Mouse (Mus musculus) adrenal gland (tissue): Measurements from ENCODE around the gene Dot1l.
"Not testable (repeated sequence)": the region's sequence is repeated elsewhere in the genome, so short reads cannot be mapped to it uniquely, and the experiment has no call there.

Source experiments
- intact Hi-C: fragments of 180-260 bp; cut with DNase I; formaldehyde crosslinking; loops from one replicate; pipeline ENCODE4 v1.15.1; 2025
- microRNA-seq, 2 experiments: library from miRNA; unstranded; fragments of <30 nt; microRNA quantifications; one replicate each; pipeline ENCODE4; 2019

Gene Dot1l

DNA sequence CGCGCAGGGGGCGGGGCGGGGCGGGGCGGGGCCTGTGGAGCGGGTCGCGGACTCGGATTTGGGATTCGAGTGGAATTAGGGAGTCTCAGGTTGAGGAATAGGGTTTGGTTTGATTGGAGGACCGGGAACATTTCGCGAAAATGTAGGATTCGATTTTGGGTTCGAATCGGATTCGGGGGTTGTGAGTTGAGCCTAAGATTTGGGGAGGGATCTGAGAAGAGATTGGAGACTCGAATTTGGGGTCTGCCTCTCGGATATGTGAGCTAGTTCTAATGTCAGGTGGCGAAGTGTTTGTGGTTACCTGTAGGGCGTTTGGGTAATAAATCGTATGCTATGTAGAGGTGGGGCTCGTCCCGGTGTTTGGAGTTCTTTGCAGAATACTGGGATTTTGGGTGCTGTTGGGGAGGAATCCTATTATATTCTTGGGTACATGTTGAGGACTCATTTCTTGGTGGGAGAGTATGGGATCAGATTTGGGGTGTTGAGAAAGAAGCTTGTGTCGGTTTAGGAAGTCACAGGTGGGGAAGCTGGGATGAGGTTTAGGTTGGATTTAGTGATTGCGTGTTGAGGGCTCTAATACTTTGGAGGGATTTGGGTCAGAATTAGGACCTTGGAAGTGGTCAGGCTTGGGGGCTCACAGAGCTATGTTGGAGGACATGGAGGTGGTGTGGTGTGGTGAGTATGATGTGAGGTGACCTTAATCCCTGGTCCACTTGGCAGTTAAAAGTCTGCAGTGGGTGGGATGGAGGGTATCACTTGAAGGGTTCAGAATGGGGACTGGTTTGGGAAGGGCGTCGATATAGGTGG lies 72.3 kb downstream of the Dot1l start:
- intact Hi-C loops: no loop called here

DNA sequence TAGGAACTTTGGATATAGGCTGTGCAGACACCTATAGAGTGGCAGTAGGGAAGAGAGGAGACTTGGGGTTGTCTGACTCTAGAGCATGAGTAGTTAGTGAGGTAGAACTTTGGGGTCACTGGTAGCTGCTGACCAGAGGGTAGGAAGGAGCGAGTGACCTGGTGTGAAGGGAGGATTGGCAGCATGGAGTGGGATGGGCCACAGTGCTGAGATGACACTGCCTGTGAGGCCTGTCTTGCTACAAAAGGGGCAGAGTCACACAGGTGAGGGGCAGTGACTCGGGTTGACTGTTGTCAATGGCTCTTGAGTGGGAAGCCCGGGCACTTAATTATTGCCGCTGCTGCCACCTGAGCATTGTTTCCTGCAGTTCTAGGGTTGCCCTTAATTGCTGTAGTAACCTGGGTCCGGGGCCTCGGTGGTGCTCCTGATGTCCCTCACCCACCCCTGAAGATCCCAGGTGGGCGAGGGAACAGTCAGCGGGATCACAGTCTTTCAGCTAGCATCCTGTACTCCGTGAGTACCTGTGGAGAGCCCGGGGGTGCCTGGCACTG lies 72.9 kb downstream of the Dot1l start:
- intact Hi-C loops: no loop called here

DNA sequence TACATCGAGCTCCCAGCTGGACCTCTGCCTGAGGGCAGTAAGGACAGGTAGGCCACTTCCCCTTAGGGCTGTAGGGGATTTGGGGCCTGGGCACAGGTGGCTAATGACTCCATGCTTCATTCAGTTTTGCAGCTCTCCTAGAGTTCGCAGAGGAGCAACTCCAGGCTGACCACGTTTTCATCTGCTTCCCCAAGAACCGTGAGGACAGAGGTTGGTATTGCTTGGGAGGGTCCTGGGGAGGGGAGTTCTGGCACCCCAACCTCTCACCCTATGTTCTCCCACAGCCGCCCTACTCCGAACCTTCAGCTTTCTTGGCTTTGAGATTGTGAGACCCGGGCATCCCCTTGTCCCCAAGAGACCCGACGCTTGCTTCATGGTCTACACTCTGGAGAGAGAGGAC lies 73.6 kb downstream of the Dot1l start:
- intact Hi-C loops: not testable (repeated sequence)

GRCm38 (mm10) chr10:80829359-80830278 lies 74.6 kb downstream of the Dot1l start:
- intact Hi-C loops: no loop called here

GRCm38 (mm10) chr10:80831136-80831535 lies 76.1 kb downstream of the Dot1l start:
- intact Hi-C loops: no loop called here

DNA sequence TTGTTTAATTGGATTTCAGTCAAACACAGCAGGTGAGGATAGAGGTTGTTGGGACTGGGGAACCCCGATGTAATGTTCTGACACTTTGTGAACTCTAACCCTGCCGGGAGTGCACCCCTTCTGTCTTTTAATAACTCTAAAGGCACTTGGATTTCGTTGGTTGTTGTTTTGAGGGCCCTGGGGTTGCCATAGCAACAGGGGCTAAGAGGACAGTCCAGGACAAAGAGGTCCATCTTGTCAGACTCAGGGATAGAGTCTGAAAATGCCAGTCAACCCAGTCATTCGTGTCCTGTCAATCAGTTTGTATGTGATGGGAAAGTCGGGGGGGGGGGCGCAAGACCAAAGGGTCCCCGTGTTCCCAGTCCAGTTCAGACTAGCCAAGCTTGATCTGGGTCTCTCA lies 77.8 kb downstream of the Dot1l start:
- intact Hi-C loops: no loop called here

GRCm38 (mm10) chr10:80835617-80836016 lies 80.6 kb downstream of the Dot1l start:
- intact Hi-C loops: no loop called here

GRCm38 (mm10) chr10:80836949-80837379 lies 82.0 kb downstream of the Dot1l start:
- intact Hi-C loops: no loop called here

DNA sequence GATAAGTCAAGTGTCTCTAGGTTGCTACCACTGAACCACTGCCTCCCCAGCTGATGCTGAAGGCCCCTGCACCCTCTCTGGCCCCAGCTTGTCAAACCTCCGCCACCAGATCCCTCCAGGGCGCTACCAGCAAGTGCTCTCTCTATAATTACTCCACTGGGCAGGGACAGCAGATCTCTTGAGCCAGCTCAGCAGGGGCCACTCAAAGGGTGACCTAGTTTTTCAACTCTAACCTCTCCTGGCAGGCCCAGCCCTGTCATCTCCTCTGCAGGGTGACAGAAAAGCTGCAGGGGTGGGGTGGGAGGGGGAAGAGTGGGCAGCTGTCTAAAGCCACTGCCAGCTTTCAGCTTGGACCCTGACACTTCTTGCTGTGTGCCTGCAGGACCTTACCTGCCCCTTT lies 82.8 kb downstream of the Dot1l start:
- intact Hi-C loops: no loop called here

- intact Hi-C loops: no loop called here
Measured at GRCm38 (mm10) chr10:80838346-80838912, 83.4 kb downstream of the Dot1l start.

DNA sequence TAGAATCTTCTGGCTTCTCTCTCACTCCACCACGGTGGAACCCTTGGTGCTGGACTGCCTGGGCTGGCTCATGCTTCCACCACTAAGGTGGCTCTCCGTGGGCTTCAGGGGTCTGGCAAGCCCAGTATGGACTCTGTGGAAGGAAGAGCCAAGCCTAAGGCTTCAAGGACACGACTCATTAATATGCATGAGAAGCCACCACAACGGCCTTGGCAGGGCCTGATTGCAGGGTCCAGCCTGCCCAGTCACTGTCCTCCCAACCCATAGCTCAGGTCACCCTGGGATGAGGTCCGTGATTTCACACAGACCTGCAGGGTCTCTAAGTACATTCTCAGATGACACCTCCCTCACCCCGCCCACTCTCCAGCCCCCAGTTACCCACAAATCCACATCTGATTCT lies 84.8 kb downstream of the Dot1l start:
- intact Hi-C loops: no loop called here

GRCm38 (mm10) chr10:80841685-80842084 lies 86.7 kb downstream of the Dot1l start:
- intact Hi-C loops: no loop called here

- intact Hi-C loops: no loop called here
Measured at GRCm38 (mm10) chr10:80842334-80842733, 87.3 kb downstream of the Dot1l start.

DNA sequence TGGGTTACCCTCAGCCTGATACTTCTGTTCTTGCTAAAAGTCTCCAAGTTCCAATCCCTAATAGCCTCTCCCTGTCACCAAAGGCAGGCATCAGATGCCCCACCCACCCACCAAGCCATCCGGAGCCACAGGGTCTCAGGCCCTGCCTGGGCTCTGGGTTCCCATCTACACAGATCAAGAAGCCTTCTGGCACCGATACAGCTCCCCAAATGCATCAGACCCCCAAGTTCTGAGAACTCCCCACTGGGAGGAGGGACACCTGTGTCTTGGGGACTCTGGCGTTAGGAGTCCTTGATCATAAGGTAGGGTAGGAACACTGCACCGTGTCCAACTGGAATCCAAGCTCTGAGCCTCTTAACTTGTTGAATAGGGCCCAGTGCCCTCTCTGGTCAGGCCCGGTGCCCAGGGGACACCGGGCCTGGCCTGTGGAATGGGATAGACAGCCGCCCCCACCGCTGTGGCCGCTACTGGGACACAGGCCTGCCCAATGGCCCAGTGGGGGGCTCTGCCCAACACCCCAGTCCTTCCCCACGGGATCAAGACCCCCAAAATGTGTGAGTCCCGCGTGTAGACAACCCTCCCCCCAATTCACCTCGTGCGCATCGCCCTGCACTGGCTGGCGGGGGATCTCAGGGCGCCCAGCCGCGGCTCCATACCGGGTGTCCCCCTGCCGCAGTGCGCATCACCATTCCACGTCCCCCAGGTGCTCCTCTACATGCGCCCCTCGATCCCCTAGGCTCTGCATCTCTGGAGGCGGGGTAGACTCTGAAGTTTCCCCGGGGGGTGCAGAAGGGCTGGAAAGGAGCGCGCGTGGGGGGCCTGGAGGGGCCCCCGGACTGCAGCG lies 88.3 kb downstream of the Dot1l start:
- intact Hi-C loops: no loop called here

DNA sequence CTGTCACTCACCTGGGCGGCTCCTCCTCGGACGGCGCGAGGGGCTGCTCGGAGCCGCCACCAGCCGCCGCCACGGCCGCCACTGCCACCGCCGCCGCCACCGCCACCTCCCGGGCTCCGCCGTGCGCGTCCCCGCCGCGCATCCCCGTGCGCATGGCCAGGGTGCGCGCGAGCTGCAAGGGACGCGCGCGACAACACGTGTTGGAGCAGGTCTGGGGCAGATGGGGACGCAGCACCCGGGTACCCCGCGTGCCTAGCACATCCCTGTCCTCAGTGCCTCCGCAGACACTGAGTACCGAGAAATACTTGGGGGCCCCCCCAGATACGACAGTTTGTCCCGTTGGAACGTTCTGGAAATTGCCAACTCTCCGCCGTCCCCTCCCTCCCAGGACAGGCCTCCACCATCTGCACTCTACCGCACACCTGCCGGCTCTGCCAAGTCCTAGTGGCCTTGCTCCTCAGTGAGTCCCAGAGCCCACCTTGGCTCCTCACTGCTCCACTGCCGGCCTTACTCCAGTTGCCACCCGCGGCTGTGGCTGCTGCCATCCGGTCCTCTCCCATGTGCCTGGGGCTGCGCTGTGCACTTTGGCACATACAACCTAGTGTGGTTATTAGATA lies 89.0 kb downstream of the Dot1l start, which contains the start of gene Lingo3:
Lingo3 (minus strand) TSS at position 109 of the 617 bp plus-strand sequence.
- intact Hi-C loops: no loop called here

Small RNA genes within 50 kb of the gene (microRNA-seq; reads per million reads assigned to microRNA genes)
- gene Mir1982: 2.9 to 5.8 reads per million in 2 experiments
